Mouse (Mus musculus): ENCODE data around the gene Irx4. TPM values are rescaled to one million over a fixed set of nuclear protein-coding genes. Genes with fewer than 3 reads are reported as not detected.

The Irx4 gene
- total RNA-seq, 2 experiments from 2014 or later, result not detected

Other genes starting within 250 kb of the Irx4 start
- gene Mrpl36, start 68.0 kb downstream of the Irx4 start, total RNA-seq (2021), result 10 to 100 TPM; 39.0 to 43.1 TPM
- 100 to 1,000 TPM; 287 to 336 TPM for gene Ndufs6, start 68.1 kb downstream of the Irx4 start, total RNA-seq (2021)
- 10 to 100 TPM; 10.1 to 14.8 TPM for gene Lpcat1, start 206.7 kb downstream of the Irx4 start, total RNA-seq (2021)

Measured in gastrocnemius, postnatal 10 days (tissue).